Mouse (Mus musculus) olfactory bulb, adult 2 months (tissue): ENCODE results near the gene Tstd2.

ENCODE experiments used
- CTCF ChIP-seq: fragments of 200-500 bp; IDR thresholded peaks from 2 replicates; pipeline ENCODE4 v1.5.1; 2012; ENCODE audit warnings: low read depth, mild to moderate bottlenecking, low read length, moderate library complexity; ENCODE audit not compliant: insufficient read depth
- POLR2A ChIP-seq: fragments of 200-500 bp; IDR thresholded peaks from 2 replicates; pipeline ENCODE4 v1.6.1; 2012; ENCODE audit warnings: mild to moderate bottlenecking, low read depth, low read length, moderate library complexity; ENCODE audit not compliant: insufficient read depth

DNA sequence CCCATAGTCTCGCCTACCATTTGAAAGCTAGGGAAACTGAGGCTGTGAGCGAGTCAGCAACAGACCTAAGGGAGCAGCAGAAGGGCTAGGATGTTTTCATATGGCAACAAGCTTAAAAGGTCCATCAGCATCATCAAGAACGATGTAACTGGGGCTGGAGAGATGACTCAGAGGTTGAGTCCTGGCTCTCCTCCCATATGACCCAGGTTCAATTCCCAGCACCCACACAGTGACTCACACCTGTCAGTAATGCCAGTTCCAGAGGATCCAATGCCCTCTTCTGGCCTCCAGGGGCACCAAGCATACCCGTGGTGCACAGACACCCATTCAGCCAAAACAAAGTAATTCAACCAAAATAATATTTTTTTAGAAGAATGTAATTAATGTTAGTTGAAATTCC lies 58.2 kb downstream of the Tstd2 start:
- TF ChIP-seq CTCF (no peak), POLR2A (no peak)
